8 mouse cellular contexts compared by ENCODE assay signal in the genomic region with DNA sequence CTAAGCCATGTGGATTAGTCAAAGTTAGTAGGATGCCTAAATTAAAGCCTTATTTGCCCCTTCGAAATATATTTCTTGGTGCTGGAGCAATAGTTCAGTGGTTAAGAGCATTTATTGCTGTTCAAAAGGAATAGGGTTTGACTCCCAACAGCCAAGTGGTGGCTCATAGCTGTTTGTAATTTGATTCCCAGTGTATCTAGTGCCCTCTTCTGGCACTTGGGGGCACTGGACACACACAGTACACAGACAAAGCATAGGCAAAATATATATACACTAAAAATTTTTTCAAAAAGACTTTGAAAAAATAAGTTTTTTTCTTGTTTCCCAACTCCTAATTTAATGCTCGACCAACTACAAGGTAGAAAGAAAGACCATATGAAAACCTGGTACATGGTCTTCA. TPM values are rescaled to one million over a fixed set of nuclear protein-coding genes. Genes with fewer than 3 reads are reported as not detected.
DNase-seq lines count a peak whose midpoint lies in the region; ATAC-seq lines count a peak whose summit lies in the region.

No protein-coding gene starts in this region.

- WGBS in forebrain, embryonic 11.5 days, result 87% methylated on average over 2 of the region's 2 CpGs

- H3K27ac ChIP-seq in forebrain, embryonic 11.5 days (ENCODE audit: low read depth, low read length), result no peak overlapping the region

- no peak overlapping the region for H3K9ac ChIP-seq in forebrain, embryonic 11.5 days (ENCODE audit: low read length)

- intact Hi-C loops in heart, postnatal 10 days (cut with DNase I), result loop anchor here (2.0 kb wide), 2 partner anchors 58 to 328 kb away; no protein-coding TSS in a partner anchor

- no peaks in the 10 kb centered on the region for H3K27me3 ChIP-seq in forebrain, embryonic 11.5 days (ENCODE audit: control insufficient read depth, insufficient read depth, low read length)

- ATAC-seq in forebrain, embryonic 11.5 days (replicated peaks; ENCODE audit: low FRiP score), result no peak

- no peaks in the 10 kb centered on the region for H3K36me3 ChIP-seq in forebrain, embryonic 11.5 days (ENCODE audit: control insufficient read depth, insufficient read depth, low read length)

- H3K9me3 ChIP-seq in forebrain, embryonic 11.5 days (ENCODE audit: control insufficient read depth, low read length), result no peaks in the 10 kb centered on the region

- no peaks in the 10 kb centered on the region for H3K4me1 ChIP-seq in forebrain, embryonic 11.5 days (replicated peaks; ENCODE audit: control insufficient read depth, insufficient read depth, low read length)

- peak; percentile 33 to 48 for DNase-seq in heart, postnatal 10 days
- no peak for DNase-seq in heart, adult 9 months (ENCODE audit: low spot score in 2 of 2)
- peak; percentile 60 to 62 for DNase-seq in B cell, adult 2 months
- DNase-seq in T-cell, adult 2 months (ENCODE audit: low spot score), result peak; percentile 22
- peak; percentile 55 for DNase-seq in kidney, adult 9 months
- DNase-seq in retina, postnatal 7 days (ENCODE audit: low read depth, low spot score), result peak; percentile 21
- no peak for DNase-seq in forebrain, embryonic 11.5 days (ENCODE audit: low spot score)
- DNase-seq in ovary, postnatal 10 days (ENCODE audit: low spot score), result no peak

- no peak overlapping the region for H3K4me3 ChIP-seq in forebrain, embryonic 11.5 days (ENCODE audit: low read depth, low read length)

- no peak overlapping the region for H3K4me2 ChIP-seq in forebrain, embryonic 11.5 days (ENCODE audit: low read depth, low read length, severe bottlenecking)

RNA-seq across cellular contexts. Expression of gene Zfp946, which starts 13.3 kb away (rescaled TPM):
- total RNA-seq in heart, postnatal 10 days (2021), result 1 to 10 TPM; 4.4 to 6.5 TPM
- 28.7 and 32.5 TPM in 2 replicates for polyA plus RNA-seq in forebrain, embryonic 11.5 days (2014; fragmentation: Nextera tagmentation; extraction: Ambion mirVana)

RNA-seq across cellular contexts. Expression of gene Zfp758, which starts 49.5 kb away (rescaled TPM):
- total RNA-seq in heart, postnatal 10 days (2021), result 1 to 10 TPM; 7.0 to 8.1 TPM
- 9.2 and 12.2 TPM in 2 replicates for polyA plus RNA-seq in forebrain, embryonic 11.5 days (2014; fragmentation: Nextera tagmentation; extraction: Ambion mirVana)

RNA-seq across cellular contexts. Expression of gene Zfp944, which starts 49.6 kb away (rescaled TPM):
- total RNA-seq in heart, postnatal 10 days (2021), result 1 to 10 TPM; 5.3 to 5.4 TPM
- polyA plus RNA-seq in forebrain, embryonic 11.5 days (2014; fragmentation: Nextera tagmentation; extraction: Ambion mirVana), result 16.0 and 18.8 TPM in 2 replicates

Comparison
In these comparisons a context has a peak if more than half of its experiments do, and no peak if none do; other contexts are left out.
1. DNase-seq: peak in heart, postnatal 10 days (2 of 2), B cell, adult 2 months (2 of 2), T-cell, adult 2 months (single experiment), kidney, adult 9 months (single experiment) and retina, postnatal 7 days (single experiment); none in heart, adult 9 months (0 of 2), forebrain, embryonic 11.5 days (single experiment) and ovary, postnatal 10 days (single experiment).